Mouse (Mus musculus) midbrain, embryonic 11.5 days (tissue): ENCODE measurements around the gene Zfp148. TPM values are rescaled to one million over a fixed set of nuclear protein-coding genes. Genes with fewer than 3 reads are reported as not detected.

ENCODE experiments used
- ATAC-seq: fragments of 200-750 bp; cut with Nextera tagmentation; 2 replicates; pipeline ENCODE4 v1.8.0; 2017; ENCODE audit warnings: moderate TSS enrichment, moderate library complexity; ENCODE audit not compliant: low FRiP score
- DNase-seq: peaks from one replicate; pipeline ENCODE4 v3.0.0; 2015; ENCODE audit warnings: low spot score; ENCODE audit errors: missing footprints
- H3K27ac ChIP-seq: fragments of 300-500 bp; sonication (generic); 2 replicates; pipeline ENCODE4 v1.5.1; 2014; ENCODE audit warnings: low read depth, low read length
- H3K27me3 ChIP-seq: fragments of 300-500 bp; sonication (generic); 2 replicates; pipeline ENCODE4 v1.6.1; 2014; ENCODE audit warnings: mild to moderate bottlenecking, low read length, moderate library complexity, mixed read lengths; ENCODE audit not compliant: control insufficient read depth, insufficient read depth
- H3K36me3 ChIP-seq: fragments of 300-500 bp; sonication (generic); 2 replicates; pipeline ENCODE4 v1.6.1; 2014; ENCODE audit warnings: mild to moderate bottlenecking, low read length, moderate library complexity, mixed read lengths; ENCODE audit not compliant: control insufficient read depth, insufficient read depth
- H3K4me1 ChIP-seq: fragments of 300-500 bp; sonication (generic); 2 replicates; pipeline ENCODE4 v1.6.1; 2014; ENCODE audit warnings: low read length; ENCODE audit not compliant: control insufficient read depth, insufficient read depth
- H3K4me2 ChIP-seq: fragments of 300-500 bp; sonication (generic); 2 replicates; pipeline ENCODE4 v1.6.1; 2014; ENCODE audit warnings: mild to moderate bottlenecking, moderate library complexity
- H3K4me3 ChIP-seq: fragments of 300-500 bp; sonication (generic); 2 replicates; pipeline ENCODE4 v1.5.1; 2014; ENCODE audit warnings: low read depth, low read length
- H3K9ac ChIP-seq: fragments of 300-500 bp; sonication (generic); 2 replicates; pipeline ENCODE4 v1.6.1; 2014; ENCODE audit warnings: low read length
- H3K9me3 ChIP-seq: fragments of 300-500 bp; sonication (generic); 2 replicates; pipeline ENCODE4 v1.6.1; 2016; ENCODE audit warnings: low read length; ENCODE audit not compliant: control insufficient read depth
- WGBS: fragments of 180-500 bp; shearing (Covaris S2); extraction: QIAGEN DNeasy Blood & Tissue Kit; methylation state at CpG from one replicate; pipeline ENCODE4 v1.1.7; 2014; 5-methylcytosine and 5-hydroxymethylcytosine counted together
- polyA plus RNA-seq: library from polyadenylated mRNA; unstranded; fragments of >200 nt; fragmentation: Nextera tagmentation; extraction: Ambion mirVana; gene quantifications from 2 replicates; pipeline ENCODE4 v1.2.1, GENCODE M21; 2014

The Zfp148 gene
- polyA plus RNA-seq, 1 experiment from 2014 or later = 49.1 TPM

- Histone ChIP-seq H3K9ac (no peak overlapping the region), H3K27ac (no peak overlapping the region), H3K36me3 (no peaks in the 10 kb centered on the region), H3K27me3 (no peaks in the 10 kb centered on the region), H3K4me2 (no peak overlapping the region), H3K4me1 (no peaks in the 10 kb centered on the region), H3K9me3 (no peaks in the 10 kb centered on the region), H3K4me3 (no peak overlapping the region)
- ATAC-seq = no peak
- WGBS = 60% methylated on average over 9 of the region's 9 CpGs
- no peak for DNase-seq
Measured at GRCm38 (mm10) chr16:33344379-33344778, 36.3 kb upstream of the Zfp148 start.

- WGBS = 82% methylated on average over 4 of the region's 4 CpGs
Measured at GRCm38 (mm10) chr16:33344875-33345274, 35.8 kb upstream of the Zfp148 start.

DNA sequence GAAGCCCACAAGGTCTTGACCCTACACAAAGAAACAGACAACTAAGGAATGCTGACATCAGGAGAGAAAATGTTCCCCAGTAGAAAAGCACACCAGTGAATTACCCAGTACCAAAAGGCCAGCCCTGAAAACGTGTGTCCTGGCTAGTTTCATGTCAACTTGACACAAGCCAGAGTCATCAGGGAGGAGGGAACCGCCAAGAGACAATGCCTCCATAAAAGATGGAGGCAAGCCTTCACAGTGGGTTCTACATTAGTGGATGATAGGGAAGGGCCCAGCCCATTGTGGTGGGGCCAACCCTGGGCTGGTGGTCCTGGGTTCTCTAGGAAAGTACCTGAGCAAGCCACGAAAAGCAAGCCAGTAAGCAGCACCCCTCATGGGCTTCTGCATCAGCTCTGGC lies 34.3 kb upstream of the Zfp148 start:
- Histone ChIP-seq H3K9me3 (no peaks in the 10 kb centered on the region), H3K4me1 (no peaks in the 10 kb centered on the region), H3K36me3 (no peaks in the 10 kb centered on the region), H3K4me3 (no peak overlapping the region), H3K4me2 (no peak overlapping the region), H3K9ac (no peak overlapping the region), H3K27ac (no peak overlapping the region), H3K27me3 (no peaks in the 10 kb centered on the region)
- DNase-seq (no peak), ATAC-seq (no peak)
- WGBS = 70% methylated on average over 3 of the region's 3 CpGs

More at GRCm38 (mm10) chr16:33344875-33345274, 35.8 kb upstream of the Zfp148 start:
- Histone ChIP-seq H3K9ac (no peak overlapping the region), H3K4me1 (no peaks in the 10 kb centered on the region), H3K36me3 (no peaks in the 10 kb centered on the region), H3K9me3 (no peaks in the 10 kb centered on the region), H3K4me3 (no peak overlapping the region), H3K4me2 (no peak overlapping the region), H3K27me3 (no peaks in the 10 kb centered on the region), H3K27ac (no peak overlapping the region)
- no peak for ATAC-seq
- no peak for DNase-seq

DNA sequence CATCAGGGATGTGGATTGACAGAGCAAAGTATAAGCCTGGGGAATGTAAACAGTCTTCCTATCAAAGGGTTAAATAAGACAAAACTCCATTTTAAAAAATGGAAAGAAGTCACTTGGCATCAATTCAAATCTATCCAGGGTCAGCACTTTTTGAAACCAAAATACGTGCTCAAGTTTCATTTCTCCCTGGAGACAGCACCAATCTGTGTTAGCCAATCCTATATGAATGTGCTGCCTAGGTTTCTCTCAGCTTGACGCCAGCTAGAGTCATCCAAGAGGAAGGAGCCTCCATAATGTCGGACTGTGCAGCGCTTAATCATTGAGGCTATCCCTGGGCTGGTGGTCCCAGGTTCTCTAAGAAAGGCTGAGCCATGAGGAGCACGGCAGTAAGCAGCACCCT lies 33.5 kb upstream of the Zfp148 start:
- no peak overlapping the region for H3K27ac ChIP-seq
- no peaks in the 10 kb centered on the region for H3K27me3 ChIP-seq
- no peaks in the 10 kb centered on the region for H3K4me1 ChIP-seq
- 68% methylated on average over 5 of the region's 5 CpGs for WGBS
- no peak overlapping the region for H3K4me3 ChIP-seq
- H3K9ac ChIP-seq = no peak overlapping the region
- ATAC-seq = no peak
- DNase-seq = no peak
- no peaks in the 10 kb centered on the region for H3K36me3 ChIP-seq
- H3K9me3 ChIP-seq = no peaks in the 10 kb centered on the region
- no peak overlapping the region for H3K4me2 ChIP-seq

DNA sequence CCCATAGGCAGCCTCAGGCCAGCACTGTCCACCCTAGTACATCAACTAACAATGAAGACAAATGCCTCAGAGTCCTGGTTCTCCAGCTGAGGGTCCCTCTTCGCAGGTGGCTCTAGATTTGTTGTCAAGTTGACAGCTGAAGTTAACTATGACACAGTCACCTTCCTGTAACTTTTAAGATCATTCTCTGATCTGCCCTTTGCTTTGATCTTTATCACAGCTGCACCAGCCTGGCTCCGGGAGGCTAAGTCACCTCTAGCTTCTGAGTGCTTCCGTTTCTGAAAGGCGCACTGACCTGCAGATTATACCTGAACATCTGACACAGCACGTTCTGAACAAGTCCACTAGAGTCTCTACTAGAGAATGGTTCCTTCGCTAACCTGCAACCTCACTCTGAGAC lies 22.8 kb upstream of the Zfp148 start:
- H3K27ac ChIP-seq = no peak overlapping the region
- DNase-seq = no peak
- no peak overlapping the region for H3K4me2 ChIP-seq
- no peaks in the 10 kb centered on the region for H3K9me3 ChIP-seq
- H3K36me3 ChIP-seq = no peaks in the 10 kb centered on the region
- no peaks in the 10 kb centered on the region for H3K27me3 ChIP-seq
- no peak overlapping the region for H3K9ac ChIP-seq
- WGBS = 90% methylated on average over 6 of the region's 6 CpGs
- no peak overlapping the region for H3K4me3 ChIP-seq
- peaks cover 2% of the 10 kb centered on the region; the same call in 1 of the 2 replicates for H3K4me1 ChIP-seq
- ATAC-seq = no peak

DNA sequence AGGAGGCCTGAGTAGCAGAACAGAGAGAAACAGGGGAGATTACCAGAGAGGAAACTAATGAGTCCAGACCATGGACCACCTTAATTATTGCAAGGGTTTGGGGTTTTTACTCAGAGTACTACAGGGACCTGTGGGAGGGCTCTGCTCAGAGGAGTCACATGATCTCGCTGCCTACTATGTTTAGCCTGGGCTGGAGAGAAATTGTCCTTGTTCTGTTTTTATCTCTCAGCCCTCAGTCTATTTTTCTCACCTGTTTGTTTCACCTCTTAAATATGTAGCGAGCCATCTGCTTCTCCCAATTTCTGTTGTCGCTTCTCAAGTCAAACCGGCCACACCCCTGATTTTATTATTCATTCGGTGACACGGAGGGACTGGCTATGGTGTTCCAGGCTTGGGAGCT lies 14.9 kb upstream of the Zfp148 start:
- no peaks in the 10 kb centered on the region for H3K36me3 ChIP-seq
- peaks cover 3% of the 10 kb centered on the region; the same call in 1 of the 2 replicates for H3K9me3 ChIP-seq
- no peak overlapping the region for H3K4me3 ChIP-seq
- H3K27ac ChIP-seq = no peak overlapping the region
- H3K27me3 ChIP-seq = no peaks in the 10 kb centered on the region
- no peak for ATAC-seq
- WGBS = 89% methylated on average over 6 of the region's 6 CpGs
- H3K4me1 ChIP-seq = peaks cover 2% of the 10 kb centered on the region; the same call in 1 of the 2 replicates
- H3K9ac ChIP-seq = no peak overlapping the region
- DNase-seq = no peak
- no peak overlapping the region for H3K4me2 ChIP-seq

DNA sequence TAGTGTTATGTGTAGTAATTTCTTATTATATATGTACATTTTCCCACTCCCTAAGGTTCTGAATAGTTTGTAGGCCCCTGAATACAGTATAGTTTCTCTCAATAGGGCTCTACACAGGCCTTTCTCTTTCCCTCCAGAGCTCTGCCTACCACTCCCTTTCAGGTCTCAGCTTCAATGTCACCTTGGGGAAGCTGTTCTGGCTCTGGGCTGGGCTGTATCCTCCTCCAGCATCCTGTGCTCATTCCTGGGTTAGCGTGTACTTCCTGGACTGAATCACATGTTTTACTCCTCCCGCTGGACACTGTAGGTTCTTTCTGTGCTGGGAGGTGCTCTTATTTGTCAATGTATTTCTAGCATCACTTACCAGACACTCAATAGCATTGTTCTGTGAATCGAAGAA lies 12.0 kb upstream of the Zfp148 start:
- H3K4me1 ChIP-seq = no peaks in the 10 kb centered on the region
- no peaks in the 10 kb centered on the region for H3K9me3 ChIP-seq
- H3K4me2 ChIP-seq = no peak overlapping the region
- no peak overlapping the region for H3K9ac ChIP-seq
- H3K36me3 ChIP-seq = no peaks in the 10 kb centered on the region
- DNase-seq = no peak
- 78% methylated on average over 3 of the region's 3 CpGs for WGBS
- no peaks in the 10 kb centered on the region for H3K27me3 ChIP-seq
- no peak overlapping the region for H3K27ac ChIP-seq
- ATAC-seq = no peak
- H3K4me3 ChIP-seq = no peak overlapping the region

DNA sequence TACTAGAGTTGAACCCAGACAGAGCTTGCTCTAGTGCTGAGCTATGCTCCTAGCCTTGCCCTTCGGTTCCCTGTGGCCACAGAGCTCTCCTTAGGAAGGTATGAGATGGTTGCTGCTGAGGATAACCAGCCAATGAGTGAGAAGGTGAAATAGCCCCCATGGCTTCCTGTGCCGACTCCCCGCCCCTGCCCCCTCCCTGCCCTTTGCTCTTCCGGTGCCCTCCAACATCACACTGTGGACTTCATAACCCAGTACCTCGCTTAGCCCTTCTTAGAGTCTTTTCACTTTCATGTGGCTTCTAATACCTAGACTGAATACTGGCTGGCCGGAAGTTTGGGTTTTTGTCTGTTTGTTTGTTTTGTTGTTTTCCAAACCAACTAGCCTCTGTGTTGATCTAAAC lies 9.8 kb upstream of the Zfp148 start:
- H3K4me2 ChIP-seq = no peak overlapping the region
- no peak for DNase-seq
- H3K9me3 ChIP-seq = no peaks in the 10 kb centered on the region
- no peaks in the 10 kb centered on the region for H3K4me1 ChIP-seq
- no peaks in the 10 kb centered on the region for H3K27me3 ChIP-seq
- WGBS = 61% methylated on average over 6 of the region's 6 CpGs
- ATAC-seq = no peak
- H3K36me3 ChIP-seq = no peaks in the 10 kb centered on the region
- no peak overlapping the region for H3K27ac ChIP-seq
- H3K4me3 ChIP-seq = no peak overlapping the region
- no peak overlapping the region for H3K9ac ChIP-seq

DNA sequence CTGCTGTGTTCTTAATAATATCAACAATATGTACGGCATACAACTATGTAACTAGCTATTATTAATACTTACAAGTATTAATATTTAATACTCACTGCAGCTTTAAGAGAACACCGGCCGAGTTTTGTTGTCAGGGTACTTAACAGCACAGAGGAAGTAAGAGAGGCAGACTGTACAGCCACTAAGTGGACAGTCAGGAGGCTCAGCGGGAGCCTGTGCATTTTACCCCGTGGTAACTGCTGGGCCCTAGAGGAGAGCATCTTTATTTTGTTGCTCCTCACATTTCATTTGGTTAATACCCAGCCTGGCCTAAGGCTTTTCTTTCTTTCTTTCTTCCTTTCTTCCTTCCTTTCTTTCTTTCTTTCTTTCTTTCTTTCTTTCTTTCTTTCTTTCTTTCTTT lies 8.0 kb upstream of the Zfp148 start:
- no peak for ATAC-seq
- Histone ChIP-seq H3K4me2 (no peak overlapping the region), H3K9me3 (no peaks in the 10 kb centered on the region), H3K9ac (no peak overlapping the region), H3K4me1 (no peaks in the 10 kb centered on the region), H3K36me3 (no peaks in the 10 kb centered on the region), H3K27me3 (no peaks in the 10 kb centered on the region), H3K4me3 (no peak overlapping the region), H3K27ac (no peak overlapping the region)
- WGBS = 80% methylated on average over 5 of the region's 5 CpGs
- DNase-seq = no peak

GRCm38 (mm10) chr16:33373326-33373725 lies 7.3 kb upstream of the Zfp148 start:
- no peak overlapping the region for H3K4me3 ChIP-seq
- no peaks in the 10 kb centered on the region for H3K9me3 ChIP-seq
- H3K27me3 ChIP-seq = no peaks in the 10 kb centered on the region
- no peak overlapping the region for H3K4me2 ChIP-seq
- H3K36me3 ChIP-seq = no peaks in the 10 kb centered on the region
- no peak overlapping the region for H3K9ac ChIP-seq
- DNase-seq = no peak
- 97% methylated on average over 2 of the region's 2 CpGs for WGBS
- no peak overlapping the region for H3K27ac ChIP-seq
- no peak for ATAC-seq
- H3K4me1 ChIP-seq = no peaks in the 10 kb centered on the region
